Mouse (Mus musculus): ENCODE results near the gene Gm9048.
A peak's percentile ranks its signal among the peaks of the same experiment; 100 is the strongest.
"Not testable (repeated sequence)": the region's sequence is repeated elsewhere in the genome, so short reads cannot be mapped to it uniquely, and the experiment has no call there.

Gene Gm9048

GRCm38 (mm10) chr10:118348579-118348978 lies at the start of gene Gm9048:
Gene Gm9048 (minus strand): TSS chr10:118348679.
- DNase-seq (ENCODE audit: low spot score): not testable (repeated sequence)

GRCm38 (mm10) chr10:118370443-118370842 lies 22.0 kb upstream of the Gm9048 start:
- peak; percentile 69 for DNase-seq (ENCODE audit: low spot score)

GRCm38 (mm10) chr10:118369518-118369917 lies 21.0 kb upstream of the Gm9048 start:
- DNase-seq (ENCODE audit: low spot score): no peak

- DNase-seq (ENCODE audit: low spot score): not testable (repeated sequence)
These were observed 5.5 kb upstream of the Gm9048 start, which contains the start of gene Gm9049 for GRCm38 (mm10) chr10:118354005-118354404. Gene Gm9049 (minus strand): TSS chr10:118354105.

DNA sequence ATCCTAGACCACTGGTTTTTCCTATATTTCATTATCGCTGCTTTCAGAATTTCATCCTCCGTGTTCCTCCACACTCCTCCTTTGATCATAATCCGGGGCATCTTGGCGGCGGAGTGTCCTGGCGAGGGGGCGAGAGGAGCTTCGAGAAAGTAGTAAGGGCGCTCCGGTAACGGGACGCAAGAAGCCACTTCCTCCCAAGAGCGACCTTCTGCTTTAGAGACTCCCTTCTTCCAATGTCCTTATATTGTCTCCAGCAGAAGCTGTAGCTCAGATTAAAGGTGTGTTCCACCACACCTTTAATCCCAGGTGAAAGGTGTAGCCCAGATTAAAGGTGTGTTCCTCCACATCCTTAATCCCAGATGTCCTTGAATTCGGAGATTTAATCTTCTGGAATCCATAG lies 5.3 kb downstream of the Gm9048 start, which contains the start of gene Gm9046:
TSS of gene Gm9046 (minus strand) at position 101 of the 400 bp plus-strand sequence.
- not testable (repeated sequence) for DNase-seq (ENCODE audit: low spot score)

DNA sequence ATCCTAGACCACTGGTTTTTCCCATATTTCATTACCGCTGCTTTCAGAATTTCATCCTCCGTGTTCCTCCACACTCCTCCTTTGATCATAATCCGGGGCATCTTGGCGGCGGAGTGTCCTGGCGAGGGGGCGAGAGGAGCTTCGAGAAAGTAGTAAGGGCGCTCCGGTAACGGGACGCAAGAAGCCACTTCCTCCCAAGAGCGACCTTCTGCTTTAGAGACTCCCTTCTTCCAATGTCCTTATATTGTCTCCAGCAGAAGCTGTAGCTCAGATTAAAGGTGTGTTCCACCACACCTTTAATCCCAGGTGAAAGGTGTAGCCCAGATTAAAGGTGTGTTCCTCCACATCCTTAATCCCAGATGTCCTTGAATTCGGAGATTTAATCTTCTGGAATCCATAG lies 10.7 kb downstream of the Gm9048 start, which contains the start of gene Gm9045:
TSS of gene Gm9045 (minus strand) at position 101 of the 400 bp plus-strand sequence.
- DNase-seq (ENCODE audit: low spot score): not testable (repeated sequence)

DNA sequence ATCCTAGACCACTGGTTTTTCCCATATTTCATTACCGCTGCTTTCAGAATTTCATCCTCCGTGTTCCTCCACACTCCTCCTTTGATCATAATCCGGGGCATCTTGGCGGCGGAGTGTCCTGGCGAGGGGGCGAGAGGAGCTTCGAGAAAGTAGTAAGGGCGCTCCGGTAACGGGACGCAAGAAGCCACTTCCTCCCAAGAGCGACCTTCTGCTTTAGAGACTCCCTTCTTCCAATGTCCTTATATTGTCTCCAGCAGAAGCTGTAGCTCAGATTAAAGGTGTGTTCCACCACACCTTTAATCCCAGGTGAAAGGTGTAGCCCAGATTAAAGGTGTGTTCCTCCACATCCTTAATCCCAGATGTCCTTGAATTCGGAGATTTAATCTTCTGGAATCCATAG lies 16.2 kb downstream of the Gm9048 start, which contains the start of gene Gm9044:
TSS of gene Gm9044 (minus strand) at position 101 of the 400 bp plus-strand sequence.
- not testable (repeated sequence) for DNase-seq (ENCODE audit: low spot score)

- DNase-seq (ENCODE audit: low spot score): not testable (repeated sequence)
These were observed 21.6 kb downstream of the Gm9048 start, which contains the start of gene Gm9040 for GRCm38 (mm10) chr10:118326869-118327268. Gene Gm9040 (minus strand): TSS chr10:118326969.

DNA sequence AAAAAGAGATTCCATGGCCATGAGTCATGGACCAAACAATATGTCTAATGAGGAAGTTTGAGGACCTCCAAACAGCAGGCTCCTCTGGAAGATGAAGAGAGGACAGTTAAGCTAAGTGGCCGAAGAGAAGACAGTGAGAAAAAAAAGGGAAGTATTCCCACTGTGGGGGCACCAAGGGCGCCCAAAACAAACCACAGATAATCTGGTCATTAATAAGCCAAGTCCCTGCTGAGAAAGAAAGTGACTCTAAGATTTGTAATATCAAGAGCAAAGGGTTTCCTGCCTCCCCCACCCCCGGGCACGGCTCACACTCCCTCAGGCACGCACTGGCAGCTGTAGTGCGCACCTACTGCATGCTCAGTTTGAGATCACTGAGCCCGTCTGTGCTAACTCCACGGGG lies 29.5 kb downstream of the Gm9048 start:
- no peak for DNase-seq (ENCODE audit: low spot score)

- not testable (repeated sequence) for DNase-seq (ENCODE audit: low spot score)
These were observed 46.3 kb downstream of the Gm9048 start for GRCm38 (mm10) chr10:118302133-118302532.

Measured in ovary, postnatal 14 days (tissue).